21 mouse cellular contexts compared by ENCODE assay signal in the genomic region with DNA sequence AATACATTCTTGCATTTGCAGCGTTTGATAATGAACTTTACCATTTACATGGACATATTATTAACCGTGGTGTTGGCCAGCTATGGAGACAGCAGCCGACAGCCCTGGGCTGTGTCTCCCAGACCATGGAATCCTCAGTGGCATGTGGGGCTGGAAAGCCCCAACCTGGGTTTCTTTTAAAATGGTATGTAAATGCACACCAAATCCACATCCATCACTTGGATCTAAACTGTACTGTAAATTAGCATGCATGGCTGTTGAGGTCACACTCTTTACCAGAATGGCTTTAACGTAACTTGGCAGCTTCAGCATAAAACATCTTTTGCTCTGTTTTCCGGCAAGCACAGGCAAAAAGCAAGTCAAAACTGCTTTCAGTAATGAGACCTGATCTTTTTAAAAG.
"Had no signal": no experiment of that assay in that cellular context is flagged by ENCODE, and none has a peak within 500 bp of the region (broad histone marks: within the 10 kb centered on the region; RNA-seq: fewer than 3 reads in every experiment).

No protein-coding gene starts in this region.

- H3K4me3 ChIP-seq: layer of hippocampus, adult 2 months; limb, embryonic 12.5 days; midbrain, embryonic 12.5 days; midbrain, embryonic 15.5 days; neural tube, embryonic 12.5 days; neural tube, embryonic 15.5 days had no signal

- ATAC-seq: inflammation-experienced regulatory T-cells, adult 6 months; liver, postnatal 0 days; lung, postnatal 0 days; midbrain, embryonic 15.5 days had no signal

- H3K27me3 ChIP-seq: limb, embryonic 12.5 days; midbrain, embryonic 12.5 days; midbrain, embryonic 15.5 days; neural tube, embryonic 12.5 days; neural tube, embryonic 15.5 days had no signal

- H3K27ac ChIP-seq: kidney, postnatal 0 days; layer of hippocampus, adult 2 months; limb, embryonic 12.5 days; liver, embryonic 14.5 days; macrophage; midbrain, embryonic 12.5 days; midbrain, embryonic 15.5 days; neural tube, embryonic 12.5 days; neural tube, embryonic 15.5 days had no signal

- H3K36me3 ChIP-seq: midbrain, embryonic 15.5 days; neural tube, embryonic 12.5 days; neural tube, embryonic 15.5 days had no signal

- H3K9me3 ChIP-seq: limb, embryonic 12.5 days; midbrain, embryonic 12.5 days; midbrain, embryonic 15.5 days; neural tube, embryonic 12.5 days; neural tube, embryonic 15.5 days had no signal

- H3K4me2 ChIP-seq: limb, embryonic 12.5 days; lung, embryonic 14.5 days; midbrain, embryonic 12.5 days; midbrain, embryonic 15.5 days; neural tube, embryonic 12.5 days; neural tube, embryonic 15.5 days had no signal

- H3K9ac ChIP-seq: limb, embryonic 12.5 days; liver, embryonic 14.5 days; liver, postnatal 0 days; lung, embryonic 14.5 days; midbrain, embryonic 12.5 days; midbrain, embryonic 15.5 days; neural tube, embryonic 12.5 days; neural tube, embryonic 15.5 days had no signal

- H3K4me1 ChIP-seq: neural tube, embryonic 12.5 days had no signal

- DNase-seq: kidney, adult 2 months; kidney, postnatal 25 days; layer of hippocampus, adult 9-11 months; liver, postnatal 0 days; lung, embryonic 14.5 days; right cerebral cortex, adult 18-20 months; right cerebral cortex, postnatal 14 days; right cerebral cortex, postnatal 4 days; thymus, adult 18-20 months; thymus, postnatal 36 days had no signal
